Mouse (Mus musculus) brain, embryonic 14.5 days (tissue): ENCODE data around the gene Clec2i. TPM values are rescaled to one million over a fixed set of nuclear protein-coding genes. Genes with fewer than 3 reads are reported as not detected.

Experiments
- DNase-seq: peaks from one replicate; pipeline ENCODE4 v3.0.0-alpha.2; 2011; ENCODE audit warnings: low read depth
- CTCF ChIP-seq: fragments of 200-500 bp; IDR thresholded peaks from 2 replicates; pipeline ENCODE4 v1.5.1; 2012; ENCODE audit warnings: inconsistent platforms, mild to moderate bottlenecking, moderate library complexity, borderline replicate concordance; ENCODE audit not compliant: insufficient read depth, insufficient read length; ENCODE audit errors: extremely low read depth
- POLR2A ChIP-seq: fragments of 200-500 bp; IDR thresholded peaks from 2 replicates; pipeline ENCODE4 v1.6.1; 2012; ENCODE audit warnings: mild to moderate bottlenecking, inconsistent platforms, borderline replicate concordance; ENCODE audit not compliant: poor library complexity, insufficient read depth, insufficient read length, severe bottlenecking; ENCODE audit errors: extremely low read depth
- polyA plus RNA-seq: library from polyadenylated mRNA; depleted of rRNA; stranded (reverse); fragments of >200 nt; gene quantifications from 2 replicates; pipeline ENCODE4 v1.2.3, GENCODE M21; 2012

Gene Clec2i
- polyA plus RNA-seq, 1 experiment = not detected

DNA sequence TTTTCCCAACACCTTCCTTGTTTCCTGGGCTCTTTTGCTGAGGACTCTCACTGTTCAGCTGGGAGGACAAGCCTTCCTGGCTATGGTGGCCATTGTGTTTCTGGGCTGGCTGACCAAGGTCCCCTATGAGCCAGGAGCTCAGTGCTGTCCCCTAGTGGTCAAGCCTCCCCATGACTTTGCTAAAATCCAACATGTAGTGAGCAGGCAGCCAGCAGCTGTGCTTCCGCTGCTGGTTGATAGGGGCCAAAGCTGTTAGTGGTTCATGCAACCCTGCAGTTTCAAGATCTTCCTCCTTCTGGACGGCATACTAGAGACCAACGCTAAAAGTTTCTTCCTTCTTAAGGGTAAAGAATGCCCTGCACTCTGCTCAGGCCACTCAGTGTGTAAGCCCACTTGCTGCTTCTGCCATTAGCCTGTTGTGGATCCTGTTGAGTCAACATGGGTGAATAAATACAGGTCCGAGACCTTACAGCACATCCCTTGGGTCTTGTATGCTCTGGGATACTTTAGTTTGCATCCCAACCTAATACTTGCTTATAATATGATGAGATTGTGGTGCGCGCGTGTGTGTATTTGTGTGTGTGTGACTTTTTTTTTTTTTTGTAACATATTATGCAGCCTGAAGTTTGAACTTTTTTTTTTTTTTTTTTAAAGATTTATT is 41.9 kb upstream of the Clec2i start:
- DNase-seq = peak; percentile 90
- peak; percentile 99 for TF ChIP-seq CTCF
- TF ChIP-seq POLR2A = no peak

GRCm38 (mm10) chr6:128845998-128846542 is 41.3 kb upstream of the Clec2i start:
- no peak for DNase-seq
- no peak for TF ChIP-seq POLR2A
- no peak for TF ChIP-seq CTCF

- no peak for DNase-seq
- no peak for TF ChIP-seq CTCF
- TF ChIP-seq POLR2A = no peak
Observed at GRCm38 (mm10) chr6:128847401-128847800, 40.0 kb upstream of the Clec2i start.

DNA sequence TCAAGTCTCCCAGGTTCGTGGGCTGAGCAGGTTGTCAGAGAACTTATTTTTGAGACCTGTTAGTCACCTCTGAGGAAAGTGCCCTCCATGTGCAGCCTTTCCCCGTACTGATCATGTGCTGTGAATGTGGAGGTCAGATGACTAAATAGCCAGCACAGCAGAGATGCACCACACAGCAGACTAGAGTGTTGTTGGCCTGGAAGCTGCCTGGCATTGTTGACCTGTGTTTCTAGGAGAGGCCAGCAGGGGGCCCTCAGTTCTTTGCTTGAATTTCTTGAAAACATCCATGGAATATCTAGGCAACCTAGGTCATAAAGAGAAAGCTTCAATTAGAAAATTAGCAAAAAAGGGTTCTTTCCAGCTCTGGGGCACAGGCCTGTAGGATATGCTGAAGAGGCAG is 37.5 kb upstream of the Clec2i start:
- DNase-seq = peak; percentile 73
- TF ChIP-seq POLR2A = no peak
- TF ChIP-seq CTCF = peak; percentile 69

- DNase-seq = no peak
- TF ChIP-seq CTCF (no peak), POLR2A (no peak)
Observed at GRCm38 (mm10) chr6:128850671-128851070, 36.7 kb upstream of the Clec2i start.

GRCm38 (mm10) chr6:128851151-128851550 is 36.2 kb upstream of the Clec2i start:
- DNase-seq = no peak
- TF ChIP-seq CTCF (no peak), POLR2A (no peak)

DNA sequence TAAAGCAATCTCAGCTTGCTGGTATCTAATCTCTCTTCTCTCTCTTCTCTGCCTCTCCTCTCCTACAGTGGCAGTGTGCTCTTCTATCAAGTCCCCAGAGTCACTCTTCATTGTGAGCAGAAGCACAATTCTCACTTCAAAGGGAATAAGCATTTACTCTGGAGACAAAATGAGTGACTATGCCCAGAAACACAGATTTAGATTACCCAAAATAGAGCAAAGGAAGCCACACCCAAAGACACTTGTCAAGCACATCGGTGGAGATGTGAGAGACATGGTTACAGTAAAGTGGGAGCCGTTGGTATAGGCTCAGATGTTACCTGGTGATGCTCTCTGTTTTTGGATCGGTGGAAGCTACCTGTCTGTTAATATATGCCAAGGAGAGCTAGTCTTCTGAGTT is 34.6 kb upstream of the Clec2i start:
- DNase-seq = no peak
- TF ChIP-seq POLR2A = no peak
- no peak for TF ChIP-seq CTCF

GRCm38 (mm10) chr6:128854024-128854820 is 33.2 kb upstream of the Clec2i start:
- DNase-seq = peak; percentile 75
- TF ChIP-seq CTCF (peak; percentile 54; the same call in 1 of the 2 replicates), POLR2A (no peak)

- no peak for DNase-seq
- TF ChIP-seq CTCF = no peak
- no peak for TF ChIP-seq POLR2A
Observed at GRCm38 (mm10) chr6:128854895-128855294, 32.5 kb upstream of the Clec2i start.

- TF ChIP-seq POLR2A (no peak), CTCF (no peak)
- DNase-seq = no peak
Observed at GRCm38 (mm10) chr6:128855477-128855876, 31.9 kb upstream of the Clec2i start.

DNA sequence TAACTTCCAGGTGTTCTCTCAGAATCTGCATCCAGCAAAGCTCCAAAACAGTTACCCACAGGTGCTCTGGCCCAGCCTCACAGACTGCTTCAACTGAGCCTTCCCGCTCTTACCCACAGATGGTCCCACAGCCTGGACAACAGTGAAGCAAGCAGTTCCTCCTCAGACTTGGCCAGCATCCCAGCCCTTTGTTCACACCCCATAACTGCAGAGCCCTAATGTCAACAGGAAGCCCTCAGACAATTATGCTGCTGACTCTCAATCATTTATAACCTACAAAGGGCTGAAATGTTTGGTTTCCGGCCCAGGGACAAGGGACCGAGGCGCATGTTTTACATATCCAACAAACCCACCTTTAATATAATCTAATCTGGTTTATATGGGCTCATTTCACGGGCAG is 31.1 kb upstream of the Clec2i start:
- peak; percentile 85 for DNase-seq
- TF ChIP-seq CTCF (no peak), POLR2A (no peak)

GRCm38 (mm10) chr6:128857976-128858375 is 29.4 kb upstream of the Clec2i start:
- no peak for DNase-seq
- TF ChIP-seq POLR2A = no peak

DNA sequence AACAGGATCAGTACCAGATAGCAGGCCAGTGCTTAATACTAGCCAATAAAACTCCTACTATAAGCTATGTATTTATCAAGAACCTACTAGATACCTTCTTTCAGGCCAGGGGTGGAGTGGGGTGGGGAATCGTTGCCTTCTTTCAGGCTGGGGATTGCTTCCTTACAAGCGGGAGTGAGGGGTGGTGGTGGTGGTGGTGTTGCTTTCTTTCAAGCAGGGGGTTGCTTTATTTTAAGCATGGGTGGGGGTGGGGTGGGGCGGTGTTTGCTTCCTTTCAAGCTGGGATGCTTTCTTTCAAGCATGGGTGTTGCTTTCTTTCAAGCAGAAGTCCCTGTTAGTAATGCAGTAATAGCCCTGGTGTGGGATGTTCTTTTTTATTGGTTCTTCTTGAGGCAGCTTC is 18.5 kb upstream of the Clec2i start:
- no peak for TF ChIP-seq POLR2A
- no peak for TF ChIP-seq CTCF
- no peak for DNase-seq
